Mouse (Mus musculus): ENCODE measurements around the gene Zbtb34. TPM values are rescaled to one million over a fixed set of nuclear protein-coding genes. Genes with fewer than 3 reads are reported as not detected.

Gene Zbtb34
- polyA plus RNA-seq, 1 experiment from 2014 or later = 1.1 TPM

- H3K36me3 ChIP-seq (replicated peaks; ENCODE audit: insufficient read depth, low read length) = peaks cover 15% of the 10 kb centered on the region
- H3K27ac ChIP-seq (ENCODE audit: low read depth) = peak overlapping the region; percentile 18; the same call in 1 of the 2 replicates
- no peak for TF ChIP-seq EP300 (IDR thresholded peaks at IDR 0.05; ENCODE audit: low read depth)
- TF ChIP-seq CTCF (IDR thresholded peaks at IDR 0.05; ENCODE audit: low read depth) = no peak
- ATAC-seq = 0 out of 2 replicates have a peak, but pooled peaks have one; percentile 1
- no peak overlapping the region for H3K4me3 ChIP-seq (ENCODE audit: low read depth, low read length)
- peaks cover 14% of the 10 kb centered on the region for H3K4me1 ChIP-seq (ENCODE audit: insufficient read depth)
- H3K9ac ChIP-seq (replicated peaks) = no peak overlapping the region
- no peaks in the 10 kb centered on the region for H3K9me3 ChIP-seq (ENCODE audit: low read length)
- no peak overlapping the region; the same call in 1 of the 2 replicates for H3K4me2 ChIP-seq (ENCODE audit: low read depth, low read length)
- no peak for DNase-seq
- 76% methylated on average over 4 of the region's 4 CpGs for WGBS (ENCODE audit: insufficient replicate concordance)
- no peaks in the 10 kb centered on the region for H3K27me3 ChIP-seq (ENCODE audit: insufficient read depth, low read length)
These were observed 34.8 kb upstream of the Zbtb34 start for GRCm38 (mm10) chr2:33465966-33466365.

- Histone ChIP-seq H3K4me2 (ENCODE audit: low read depth, low read length) (no peak overlapping the region), H3K27ac (ENCODE audit: low read depth) (no peak overlapping the region), H3K9ac (replicated peaks) (no peak overlapping the region), H3K4me1 (ENCODE audit: insufficient read depth) (peaks cover 14% of the 10 kb centered on the region), H3K36me3 (replicated peaks; ENCODE audit: insufficient read depth, low read length) (peaks cover 22% of the 10 kb centered on the region), H3K9me3 (ENCODE audit: low read length) (no peaks in the 10 kb centered on the region), H3K4me3 (ENCODE audit: low read depth, low read length) (no peak overlapping the region), H3K27me3 (ENCODE audit: insufficient read depth, low read length) (no peaks in the 10 kb centered on the region)
- no peak for ATAC-seq
- 79% methylated on average over 5 of the region's 5 CpGs for WGBS (ENCODE audit: insufficient replicate concordance)
- no peak for DNase-seq
- TF ChIP-seq CTCF (IDR thresholded peaks at IDR 0.05; ENCODE audit: low read depth) = no peak
- no peak for TF ChIP-seq EP300 (IDR thresholded peaks at IDR 0.05; ENCODE audit: low read depth)
These were observed 34.1 kb upstream of the Zbtb34 start for GRCm38 (mm10) chr2:33465215-33465614.

DNA sequence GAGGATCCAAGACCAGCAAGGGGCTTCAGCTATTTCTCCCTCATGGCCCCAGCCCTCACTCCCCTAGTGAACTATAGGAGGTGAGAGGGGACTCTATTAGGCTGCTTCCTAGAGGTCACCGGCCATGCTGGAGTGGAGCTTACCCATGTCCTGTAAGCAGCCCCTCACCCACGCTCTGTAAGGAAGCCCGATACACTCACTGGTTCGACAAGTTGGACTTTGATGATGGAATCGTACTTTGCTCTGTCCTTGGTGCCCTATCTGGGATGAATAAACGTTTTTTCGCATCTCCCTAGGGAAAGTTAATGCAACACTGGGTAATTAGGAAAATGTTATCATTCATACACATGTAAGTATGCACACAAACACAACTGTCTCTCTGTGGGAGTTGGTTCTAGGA lies 30.9 kb upstream of the Zbtb34 start:
- Histone ChIP-seq H3K9ac (replicated peaks) (no peak overlapping the region), H3K4me2 (ENCODE audit: low read depth, low read length) (no peak overlapping the region), H3K27ac (ENCODE audit: low read depth) (no peak overlapping the region), H3K36me3 (replicated peaks; ENCODE audit: insufficient read depth, low read length) (peaks cover 35% of the 10 kb centered on the region), H3K4me3 (ENCODE audit: low read depth, low read length) (no peak overlapping the region), H3K4me1 (ENCODE audit: insufficient read depth) (peaks cover 8% of the 10 kb centered on the region), H3K9me3 (ENCODE audit: low read length) (no peaks in the 10 kb centered on the region), H3K27me3 (ENCODE audit: insufficient read depth, low read length) (no peaks in the 10 kb centered on the region)
- WGBS (ENCODE audit: insufficient replicate concordance) = 73% methylated on average over 7 of the region's 7 CpGs
- DNase-seq (no peak), ATAC-seq (no peak)
- no peak for TF ChIP-seq EP300 (IDR thresholded peaks at IDR 0.05; ENCODE audit: low read depth)
- TF ChIP-seq CTCF (IDR thresholded peaks at IDR 0.05; ENCODE audit: low read depth) = no peak

GRCm38 (mm10) chr2:33461066-33461465 lies 29.9 kb upstream of the Zbtb34 start:
- Histone ChIP-seq H3K4me3 (ENCODE audit: low read depth, low read length) (no peak overlapping the region), H3K36me3 (replicated peaks; ENCODE audit: insufficient read depth, low read length) (peaks cover 35% of the 10 kb centered on the region), H3K27me3 (ENCODE audit: insufficient read depth, low read length) (no peaks in the 10 kb centered on the region), H3K4me1 (ENCODE audit: insufficient read depth) (0 out of 2 replicates have a peak, but pooled peaks cover under 1% of the 10 kb centered on the region), H3K9ac (replicated peaks) (no peak overlapping the region), H3K27ac (ENCODE audit: low read depth) (no peak overlapping the region), H3K4me2 (ENCODE audit: low read depth, low read length) (no peak overlapping the region), H3K9me3 (ENCODE audit: low read length) (no peaks in the 10 kb centered on the region)
- ATAC-seq = no peak
- 79% methylated on average over 1 of the region's 1 CpGs for WGBS (ENCODE audit: insufficient replicate concordance)
- no peak for DNase-seq
- TF ChIP-seq EP300 (IDR thresholded peaks at IDR 0.05; ENCODE audit: low read depth) = no peak
- TF ChIP-seq CTCF (IDR thresholded peaks at IDR 0.05; ENCODE audit: low read depth) = no peak

DNA sequence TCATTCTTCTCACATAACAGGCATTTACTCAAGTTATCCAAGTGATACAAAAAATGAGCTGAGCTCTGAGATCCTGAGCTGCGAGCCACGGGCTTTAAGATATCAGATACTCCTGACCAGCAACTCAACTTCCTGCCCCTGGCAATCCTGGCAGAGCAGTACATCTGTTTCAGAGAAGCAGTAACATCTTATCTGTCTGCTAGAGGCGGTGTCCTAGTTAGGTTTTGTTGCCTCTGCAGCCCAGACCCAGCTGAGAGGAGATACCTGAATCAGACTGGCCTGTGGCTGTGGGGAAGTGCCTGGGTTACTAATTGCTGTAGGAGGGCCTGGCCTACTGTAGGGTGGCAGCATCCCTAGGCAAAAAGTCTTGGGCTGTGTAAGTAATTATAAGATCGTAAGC lies 28.5 kb upstream of the Zbtb34 start:
- no peak for DNase-seq
- Histone ChIP-seq H3K4me3 (ENCODE audit: low read depth, low read length) (no peak overlapping the region), H3K4me1 (ENCODE audit: insufficient read depth) (no peaks in the 10 kb centered on the region), H3K9ac (replicated peaks) (no peak overlapping the region), H3K9me3 (ENCODE audit: low read length) (no peaks in the 10 kb centered on the region), H3K4me2 (ENCODE audit: low read depth, low read length) (no peak overlapping the region), H3K27ac (ENCODE audit: low read depth) (no peak overlapping the region), H3K27me3 (ENCODE audit: insufficient read depth, low read length) (no peaks in the 10 kb centered on the region), H3K36me3 (replicated peaks; ENCODE audit: insufficient read depth, low read length) (peaks cover 40% of the 10 kb centered on the region)
- no peak for ATAC-seq
- WGBS (ENCODE audit: insufficient replicate concordance) = 53% methylated on average over 4 of the region's 4 CpGs
- no peak for TF ChIP-seq EP300 (IDR thresholded peaks at IDR 0.05; ENCODE audit: low read depth)
- no peak for TF ChIP-seq CTCF (IDR thresholded peaks at IDR 0.05; ENCODE audit: low read depth)

- Histone ChIP-seq H3K4me3 (ENCODE audit: low read depth, low read length) (no peak overlapping the region), H3K4me1 (ENCODE audit: insufficient read depth) (no peaks in the 10 kb centered on the region), H3K9ac (replicated peaks) (no peak overlapping the region), H3K36me3 (replicated peaks; ENCODE audit: insufficient read depth, low read length) (peaks cover 45% of the 10 kb centered on the region), H3K27ac (ENCODE audit: low read depth) (no peak overlapping the region), H3K27me3 (ENCODE audit: insufficient read depth, low read length) (no peaks in the 10 kb centered on the region), H3K9me3 (ENCODE audit: low read length) (no peaks in the 10 kb centered on the region), H3K4me2 (ENCODE audit: low read depth, low read length) (no peak overlapping the region)
- ATAC-seq (no peak), DNase-seq (no peak)
- 72% methylated on average over 3 of the region's 3 CpGs for WGBS (ENCODE audit: insufficient replicate concordance)
- no peak for TF ChIP-seq EP300 (IDR thresholded peaks at IDR 0.05; ENCODE audit: low read depth)
- no peak for TF ChIP-seq CTCF (IDR thresholded peaks at IDR 0.05; ENCODE audit: low read depth)
These were observed 25.6 kb upstream of the Zbtb34 start for GRCm38 (mm10) chr2:33456696-33457095.

DNA sequence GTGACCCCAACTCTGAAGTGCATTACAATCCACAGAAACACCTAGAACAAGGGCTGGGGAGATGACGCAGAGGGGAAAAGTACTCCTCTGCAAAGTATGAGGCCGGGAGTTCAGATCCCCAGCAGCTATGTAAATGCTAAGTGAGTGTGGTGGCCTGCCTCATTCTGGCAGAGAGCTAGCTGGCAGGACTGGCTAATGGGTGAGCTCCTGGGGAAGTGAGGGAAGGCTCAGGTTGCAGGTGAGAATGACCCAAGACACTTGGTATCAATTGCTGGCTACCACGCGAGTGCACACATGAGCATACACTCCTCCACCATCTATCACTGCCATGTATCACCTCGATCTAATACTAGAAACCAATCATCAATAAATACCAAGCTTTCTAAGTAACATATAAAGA lies 25.1 kb upstream of the Zbtb34 start:
- ATAC-seq = no peak
- Histone ChIP-seq H3K4me1 (ENCODE audit: insufficient read depth) (no peaks in the 10 kb centered on the region), H3K27ac (ENCODE audit: low read depth) (no peak overlapping the region), H3K27me3 (ENCODE audit: insufficient read depth, low read length) (no peaks in the 10 kb centered on the region), H3K4me3 (ENCODE audit: low read depth, low read length) (no peak overlapping the region), H3K4me2 (ENCODE audit: low read depth, low read length) (no peak overlapping the region), H3K9ac (replicated peaks) (no peak overlapping the region), H3K36me3 (replicated peaks; ENCODE audit: insufficient read depth, low read length) (peaks cover 45% of the 10 kb centered on the region), H3K9me3 (ENCODE audit: low read length) (no peaks in the 10 kb centered on the region)
- TF ChIP-seq CTCF (IDR thresholded peaks at IDR 0.05; ENCODE audit: low read depth) = no peak
- WGBS (ENCODE audit: insufficient replicate concordance) = 97% methylated on average over 5 of the region's 5 CpGs
- DNase-seq = no peak

Measured in liver, postnatal 0 days (tissue).